In the genomic region with DNA sequence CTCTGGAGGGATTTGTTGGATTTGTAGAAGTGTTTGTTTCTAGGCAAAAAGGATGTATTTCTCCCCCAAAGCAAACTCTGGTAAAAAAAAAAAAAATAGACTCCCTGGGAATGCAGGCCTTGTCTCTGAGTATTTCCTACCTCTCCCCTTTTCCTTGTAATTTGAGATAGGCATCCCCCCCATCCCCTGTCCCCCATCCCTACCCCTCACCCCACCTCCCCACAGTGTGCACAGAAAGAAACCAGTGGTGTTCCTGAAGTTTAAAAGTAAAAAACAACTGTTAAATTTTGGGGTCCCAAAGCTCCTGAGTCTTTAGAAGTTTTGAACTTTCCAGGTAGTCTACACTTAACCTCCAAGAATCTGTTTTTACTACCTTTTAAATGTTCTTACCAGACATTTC, we compare ENCODE assay signal across 22 mouse cellular contexts.
DNase-seq lines count a peak whose midpoint lies in the region; ATAC-seq and TF ChIP-seq lines count a peak whose summit lies in the region.
"Had no signal": no experiment of that assay in that cellular context is flagged by ENCODE, and none has a peak within 500 bp of the region (broad histone marks: within the 10 kb centered on the region; RNA-seq: fewer than 3 reads in every experiment).

No protein-coding gene starts in this region.

- no peaks in the 10 kb centered on the region for H3K36me3 ChIP-seq in limb, embryonic 12.5 days
- H3K36me3 ChIP-seq in limb, embryonic 10.5 days = no peaks in the 10 kb centered on the region
- H3K36me3 ChIP-seq in limb, embryonic 13.5 days = no peaks in the 10 kb centered on the region
- H3K36me3 ChIP-seq in limb, embryonic 14.5 days (ENCODE audit: control insufficient read depth, insufficient read depth, low read length) = no peaks in the 10 kb centered on the region
- H3K36me3 ChIP-seq: G1E had no signal

- no peak for DNase-seq in limb, embryonic 10.5 days (ENCODE audit: low spot score)
- peak; percentile 14 for DNase-seq in limb, embryonic 14.5 days (ENCODE audit: low spot score)
- DNase-seq in ovary, postnatal 10 days (ENCODE audit: low spot score) = no peak
- no peak for DNase-seq in left cerebral cortex, adult 18-20 months (ENCODE audit: low spot score in 2 of 2)
- DNase-seq in spleen, postnatal 36 days (ENCODE audit: low spot score in 2 of 2) = no peak
- DNase-seq: adrenal gland, adult 2 months; adrenal gland, adult 8-10 months; adrenal gland, postnatal 10 days; adrenal gland, postnatal 14 days; adrenal gland, postnatal 25 days; adrenal gland, postnatal 36 days; B cell, adult 2 months; cerebellum, adult 11 months; cerebellum, adult 11-12 months had no signal

- TF ChIP-seq CTCF in embryonic fibroblast, embryonic 13.5 days (IDR thresholded peaks at IDR 0.05; ENCODE audit: borderline replicate concordance, insufficient read depth, low read length) = no peak

- no peak overlapping the region for H3K4me3 ChIP-seq in limb, embryonic 12.5 days (replicated peaks)
- no peak overlapping the region for H3K4me3 ChIP-seq in limb, embryonic 10.5 days
- H3K4me3 ChIP-seq in embryonic fibroblast, embryonic 13.5 days (ENCODE audit: insufficient read depth, low read length) = no peak overlapping the region
- no peak overlapping the region for H3K4me3 ChIP-seq in limb, embryonic 13.5 days
- no peak overlapping the region for H3K4me3 ChIP-seq in limb, embryonic 14.5 days (replicated peaks; ENCODE audit: low read length)

- no peaks in the 10 kb centered on the region for H3K27me3 ChIP-seq in limb, embryonic 12.5 days
- no peaks in the 10 kb centered on the region for H3K27me3 ChIP-seq in limb, embryonic 10.5 days (ENCODE audit: low read depth, poor library complexity, severe bottlenecking)
- no peaks in the 10 kb centered on the region for H3K27me3 ChIP-seq in limb, embryonic 13.5 days
- H3K27me3 ChIP-seq in limb, embryonic 14.5 days (ENCODE audit: control insufficient read depth, insufficient read depth, low read length) = no peaks in the 10 kb centered on the region
- H3K27me3 ChIP-seq: CH12.LX had no signal

- H3K9ac ChIP-seq in limb, embryonic 12.5 days (replicated peaks) = no peak overlapping the region
- H3K9ac ChIP-seq in limb, embryonic 13.5 days = no peak overlapping the region
- H3K9ac ChIP-seq in limb, embryonic 14.5 days (ENCODE audit: low read depth, low read length, severe bottlenecking) = no peak overlapping the region

- TF ChIP-seq POLR2A in embryonic fibroblast, embryonic 13.5 days (IDR thresholded peaks at IDR 0.05; ENCODE audit: low read depth, low read length) = no peak
- no peak for TF ChIP-seq POLR2A in limb, embryonic 14.5 days (IDR thresholded peaks at IDR 0.05; ENCODE audit: borderline replicate concordance, extremely low read depth, insufficient read depth, insufficient read length)

- no peaks in the 10 kb centered on the region for H3K9me3 ChIP-seq in limb, embryonic 12.5 days
- no peaks in the 10 kb centered on the region for H3K9me3 ChIP-seq in limb, embryonic 10.5 days (replicated peaks)
- H3K9me3 ChIP-seq in limb, embryonic 13.5 days = no peaks in the 10 kb centered on the region
- no peaks in the 10 kb centered on the region for H3K9me3 ChIP-seq in limb, embryonic 14.5 days (ENCODE audit: control insufficient read depth, low read length)
- H3K9me3 ChIP-seq: G1E had no signal

- 0 out of 2 replicates have a peak, but pooled peaks have one; percentile 31 for ATAC-seq in limb, embryonic 12.5 days (ENCODE audit: insufficient number of reproducible peaks, insufficient read depth, low FRiP score, low TSS enrichment, low read depth)
- peak; percentile 85 for ATAC-seq in limb, embryonic 13.5 days (ENCODE audit: low FRiP score, low read depth)
- peak; percentile 80 for ATAC-seq in limb, embryonic 14.5 days (ENCODE audit: low FRiP score, low read depth)
- ATAC-seq: activated CD4-positive, CD25-positive, alpha-beta regulatory T cell, adult 4 months; CD4-positive, CD25-positive, alpha-beta regulatory T cell, adult 4 months; Patski had no signal

- 0 out of 2 replicates have a peak overlapping the region, but pooled peaks have one; percentile 12 for H3K27ac ChIP-seq in limb, embryonic 12.5 days
- no peak overlapping the region for H3K27ac ChIP-seq in limb, embryonic 10.5 days
- H3K27ac ChIP-seq in embryonic fibroblast, embryonic 13.5 days (ENCODE audit: insufficient read depth, low read length) = peak overlapping the region; percentile 73; the same call in 1 of the 2 replicates
- H3K27ac ChIP-seq in limb, embryonic 13.5 days = no peak overlapping the region
- no peak overlapping the region for H3K27ac ChIP-seq in limb, embryonic 14.5 days (replicated peaks; ENCODE audit: low read depth, low read length)

- H3K4me2 ChIP-seq in limb, embryonic 12.5 days = no peak overlapping the region
- no peak overlapping the region for H3K4me2 ChIP-seq in limb, embryonic 13.5 days (replicated peaks)
- H3K4me2 ChIP-seq in limb, embryonic 14.5 days (replicated peaks; ENCODE audit: low read depth, low read length, severe bottlenecking) = no peak overlapping the region

- H3K4me1 ChIP-seq in limb, embryonic 12.5 days (replicated peaks) = no peaks in the 10 kb centered on the region
- H3K4me1 ChIP-seq in limb, embryonic 10.5 days = no peaks in the 10 kb centered on the region
- H3K4me1 ChIP-seq in embryonic fibroblast, embryonic 13.5 days (ENCODE audit: control insufficient read depth, insufficient read depth, low read length) = peaks cover 3% of the 10 kb centered on the region
- H3K4me1 ChIP-seq in limb, embryonic 13.5 days = no peaks in the 10 kb centered on the region
- no peaks in the 10 kb centered on the region for H3K4me1 ChIP-seq in limb, embryonic 14.5 days (ENCODE audit: control insufficient read depth, insufficient read depth, low read length)

Comparison
In these comparisons a context has a peak if more than half of its experiments do, and no peak if none do; other contexts are left out.
1. H3K27ac ChIP-seq: peak in limb, embryonic 12.5 days (single experiment) and embryonic fibroblast, embryonic 13.5 days (single experiment); none in limb, embryonic 10.5 days (single experiment), limb, embryonic 13.5 days (single experiment) and limb, embryonic 14.5 days (single experiment).
2. ATAC-seq: peak in every context shown above with its lines; median percentile 85 in limb, embryonic 13.5 days; 80 in limb, embryonic 14.5 days; 31 in limb, embryonic 12.5 days.